Mouse (Mus musculus) spleen, adult 2 months (tissue): ENCODE results near the gene Gm36864. TPM values are rescaled to one million over a fixed set of nuclear protein-coding genes. Genes with fewer than 3 reads are reported as not detected.
A peak's percentile ranks its signal among the peaks of the same experiment; 100 is the strongest.

Experiments used
- DNase-seq, 2 experiments: peaks; one replicate each; pipeline versions ENCODE4 v3.0.0 to v3.0.0-alpha.2; 2012 to 2021; ENCODE audit warnings: low spot score in 2 of 2, low read depth in 1 of 2
- H3K27ac ChIP-seq: fragments of 200-500 bp; 2 replicates; pipeline ENCODE4 v1.5.1; 2012; ENCODE audit warnings: low read length, inconsistent platforms; ENCODE audit not compliant: insufficient read depth
- H3K27me3 ChIP-seq: fragments of 200-500 bp; 2 replicates; pipeline ENCODE4 v1.6.1; 2012; ENCODE audit warnings: mild to moderate bottlenecking, moderate library complexity, low read length, inconsistent platforms; ENCODE audit not compliant: control insufficient read depth, insufficient read depth
- H3K36me3 ChIP-seq: fragments of 200-500 bp; 2 replicates; pipeline ENCODE4 v1.6.1; 2012; ENCODE audit warnings: mild to moderate bottlenecking, low read length, inconsistent platforms; ENCODE audit not compliant: control insufficient read depth, insufficient read depth
- H3K4me1 ChIP-seq: fragments of 200-500 bp; 2 replicates; pipeline ENCODE4 v1.6.1; 2011; ENCODE audit warnings: inconsistent platforms; ENCODE audit not compliant: control insufficient read depth, insufficient read depth, insufficient read length
- H3K4me3 ChIP-seq: fragments of 200-500 bp; 2 replicates; pipeline ENCODE4 v1.5.1; 2011; ENCODE audit warnings: mild to moderate bottlenecking, inconsistent platforms; ENCODE audit not compliant: insufficient read depth, insufficient read length; ENCODE audit errors: extremely low read depth
- CTCF ChIP-seq: fragments of 200-500 bp; IDR thresholded peaks from 2 replicates; pipeline ENCODE4 v1.5.1; 2011; ENCODE audit warnings: mild to moderate bottlenecking, inconsistent platforms; ENCODE audit not compliant: insufficient read depth, insufficient read length, insufficient replicate concordance; ENCODE audit errors: extremely low read depth
- POLR2A ChIP-seq: fragments of 200-500 bp; IDR thresholded peaks from 2 replicates; pipeline ENCODE4 v1.6.1; 2011; ENCODE audit warnings: low read depth, low read length, inconsistent platforms
- WGBS: fragments of 180-500 bp; shearing (Covaris S2); methylation state at CpG from one replicate; pipeline ENCODE4 v1.1.7; 2018; 5-methylcytosine and 5-hydroxymethylcytosine counted together
- polyA plus RNA-seq: library from polyadenylated mRNA; depleted of rRNA; stranded (reverse); fragments of >200 nt; gene quantifications from 2 replicates; pipeline ENCODE4 v1.2.3, GENCODE M21; 2012

Gm36864 gene
- polyA plus RNA-seq, 1 experiment = not detected

DNA sequence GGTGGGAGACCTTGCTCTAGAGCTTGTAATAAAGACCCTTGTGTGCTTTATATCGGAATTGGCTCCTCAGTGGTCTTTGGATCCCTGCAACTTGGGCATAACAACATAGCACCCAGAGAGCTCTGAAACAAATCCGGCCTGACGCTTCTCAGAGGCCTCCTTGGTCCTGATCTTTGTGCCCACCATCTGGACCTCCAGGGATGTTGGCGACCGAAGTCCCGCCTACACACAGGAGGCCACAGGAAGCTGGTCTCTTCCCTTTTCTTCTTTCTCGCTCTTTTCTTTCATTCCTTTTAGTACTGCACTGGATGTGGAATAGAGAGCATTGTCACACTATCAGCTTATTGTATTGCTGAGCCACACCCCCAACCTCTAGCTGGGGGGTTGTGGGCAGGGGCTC lies 37.5 kb downstream of the Gm36864 start:
- H3K27ac ChIP-seq = no peak overlapping the region
- DNase-seq = no peak
- no peaks in the 10 kb centered on the region for H3K27me3 ChIP-seq
- whole genome bisulfite sequencing = 72% methylated on average over 7 of the region's 7 CpGs
- TF ChIP-seq CTCF (no peak), POLR2A (no peak)
- H3K36me3 ChIP-seq = no peaks in the 10 kb centered on the region
- H3K4me3 ChIP-seq = no peak overlapping the region
- no peaks in the 10 kb centered on the region for H3K4me1 ChIP-seq

DNA sequence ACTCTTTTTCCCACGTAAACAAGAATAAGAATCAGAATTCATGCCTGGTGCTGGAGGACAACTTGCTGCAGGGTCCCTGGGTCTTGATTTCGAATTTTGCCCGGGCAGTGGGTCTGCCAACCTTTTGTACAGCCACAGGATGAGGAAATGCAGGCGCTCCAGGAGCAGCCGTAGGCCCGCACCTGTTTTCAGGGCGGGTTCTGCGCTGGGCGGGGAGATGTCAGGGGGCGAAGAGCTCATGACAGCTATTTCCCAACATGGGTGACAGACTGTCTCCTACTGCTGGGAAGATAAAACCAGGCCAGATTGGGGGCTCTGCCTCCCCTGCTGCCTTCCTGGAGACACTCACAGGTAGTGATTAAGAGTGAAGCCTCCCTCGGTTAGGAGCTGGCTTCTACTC lies 38.1 kb downstream of the Gm36864 start:
- WGBS = 74% methylated on average over 11 of the region's 11 CpGs
- Histone ChIP-seq H3K4me3 (no peak overlapping the region), H3K4me1 (no peaks in the 10 kb centered on the region), H3K27me3 (no peaks in the 10 kb centered on the region), H3K36me3 (no peaks in the 10 kb centered on the region), H3K27ac (no peak overlapping the region)
- no peak for DNase-seq
- TF ChIP-seq POLR2A = no peak
- no peak for TF ChIP-seq CTCF

DNA sequence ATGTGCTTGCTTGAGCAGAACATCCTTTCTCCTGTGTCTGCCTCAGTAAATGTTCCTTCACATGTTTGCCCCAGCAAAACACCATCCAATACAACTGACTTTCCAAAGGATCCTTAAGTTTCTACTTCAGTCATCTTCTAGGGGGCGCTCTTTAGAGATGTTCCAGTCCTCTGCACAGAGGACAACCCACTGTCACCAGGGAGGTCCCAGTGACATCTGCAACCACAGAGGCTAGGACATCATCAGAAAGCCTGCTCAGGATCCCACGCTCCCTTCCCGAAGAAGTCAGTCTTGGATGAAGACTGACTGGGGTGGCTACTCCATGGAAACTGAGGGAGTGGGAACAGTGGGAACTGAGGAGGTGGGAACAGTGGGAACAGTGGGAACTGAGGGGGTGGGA lies 39.6 kb downstream of the Gm36864 start:
- Histone ChIP-seq H3K4me1 (no peaks in the 10 kb centered on the region), H3K27me3 (no peaks in the 10 kb centered on the region), H3K36me3 (no peaks in the 10 kb centered on the region), H3K27ac (no peak overlapping the region), H3K4me3 (no peak overlapping the region)
- DNase-seq = no peak
- TF ChIP-seq CTCF (no peak), POLR2A (no peak)
- whole genome bisulfite sequencing = 80% methylated on average over 3 of the region's 3 CpGs

DNA sequence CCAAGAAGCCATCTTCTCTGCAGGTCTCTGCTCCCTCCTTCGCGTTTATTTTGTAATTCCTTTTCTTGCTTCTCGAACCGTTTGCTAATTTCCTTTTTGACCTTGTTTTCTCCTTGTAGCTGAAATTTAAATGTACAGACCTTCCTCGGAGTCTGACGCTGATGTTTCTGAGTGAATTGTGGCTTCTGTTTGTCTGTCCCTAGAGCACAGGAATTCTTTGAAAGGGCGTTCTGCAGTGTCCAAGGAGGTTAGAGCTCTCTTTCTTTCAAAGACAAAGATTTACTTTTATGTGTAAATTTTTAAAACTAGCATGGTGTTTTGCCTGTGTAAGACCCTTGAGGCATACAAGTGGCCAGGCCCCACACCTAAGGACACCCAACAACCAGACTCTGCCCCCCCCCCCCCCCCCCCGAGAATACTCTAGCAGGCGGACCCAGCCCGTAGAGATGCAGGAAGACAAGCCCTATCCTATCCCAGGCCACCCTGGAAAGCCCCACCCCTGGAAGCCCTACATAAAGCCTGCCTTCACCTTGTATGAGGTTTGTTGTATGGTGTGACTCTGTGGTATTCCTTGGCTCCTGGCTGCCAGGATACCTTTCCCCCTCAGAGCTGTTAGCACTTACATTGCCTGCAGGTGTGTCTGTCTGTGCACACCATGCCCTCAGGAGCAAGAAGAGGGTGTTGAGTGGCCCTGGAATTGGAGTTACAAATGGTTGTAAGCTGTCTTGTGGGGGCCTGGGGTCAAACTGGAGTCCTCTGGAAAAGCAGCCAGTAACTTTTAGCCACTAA lies 40.7 kb downstream of the Gm36864 start:
- H3K27me3 ChIP-seq = no peaks in the 10 kb centered on the region
- no peak overlapping the region for H3K4me3 ChIP-seq
- H3K27ac ChIP-seq = no peak overlapping the region
- H3K4me1 ChIP-seq = no peaks in the 10 kb centered on the region
- 73% methylated on average over 9 of the region's 10 CpGs for WGBS
- no peak for TF ChIP-seq CTCF
- TF ChIP-seq POLR2A = no peak
- no peaks in the 10 kb centered on the region for H3K36me3 ChIP-seq
- DNase-seq = no peak

DNA sequence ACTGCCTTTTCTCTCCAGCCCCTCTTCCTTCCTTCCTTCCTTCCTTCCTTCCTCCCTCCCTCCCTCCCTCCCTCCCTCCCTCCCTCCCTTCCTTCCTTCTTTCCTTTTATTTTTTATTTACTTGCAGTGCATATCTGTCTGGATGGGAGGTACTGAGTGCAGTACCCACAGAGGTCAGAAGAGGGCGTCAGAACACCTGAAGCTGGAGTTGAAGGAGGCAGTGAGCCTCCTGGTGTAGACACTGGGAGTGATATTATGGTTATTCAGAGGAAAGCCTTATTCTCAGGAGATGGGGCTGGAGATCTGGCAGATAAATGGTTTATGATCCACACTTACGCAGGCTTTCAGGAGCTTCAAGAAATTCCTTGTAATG lies 41.3 kb downstream of the Gm36864 start:
- Histone ChIP-seq H3K27me3 (no peaks in the 10 kb centered on the region), H3K4me1 (no peaks in the 10 kb centered on the region)
- 49% methylated on average over 2 of the region's 2 CpGs for WGBS

DNA sequence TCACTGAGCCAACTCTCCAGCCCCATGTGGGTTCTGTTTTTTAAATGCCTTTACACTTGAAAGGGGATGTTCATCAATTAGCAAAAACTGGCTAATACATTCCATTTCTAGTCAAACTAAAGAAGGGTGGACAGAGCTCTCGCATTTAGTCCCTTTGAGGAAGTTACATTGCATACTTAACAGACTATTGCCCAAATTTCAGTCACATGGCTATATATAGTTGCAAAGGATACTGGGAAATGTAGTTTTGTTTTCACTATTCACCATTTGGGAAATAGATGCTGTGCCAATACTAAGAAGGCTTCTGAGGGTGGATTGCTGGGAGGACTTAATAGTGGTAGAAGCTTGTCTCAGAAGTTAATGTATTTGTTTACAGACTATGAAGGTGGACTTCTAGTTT lies 45.0 kb downstream of the Gm36864 start:
- Histone ChIP-seq H3K4me1 (no peaks in the 10 kb centered on the region), H3K27me3 (no peaks in the 10 kb centered on the region), H3K4me3 (no peak overlapping the region), H3K27ac (no peak overlapping the region), H3K36me3 (no peaks in the 10 kb centered on the region)
- no peak for DNase-seq
- TF ChIP-seq CTCF (no peak), POLR2A (no peak)
- 8% methylated on average over 1 of the region's 1 CpGs for WGBS

More for the DNA sequence above, 41.3 kb downstream of the Gm36864 start:
- TF ChIP-seq POLR2A (no peak), CTCF (peak; percentile 36; the same call in 1 of the 2 replicates)
- no peaks in the 10 kb centered on the region for H3K36me3 ChIP-seq
- DNase-seq = peak; percentile 22 to 53
- no peak overlapping the region for H3K27ac ChIP-seq
- no peak overlapping the region for H3K4me3 ChIP-seq

DNA sequence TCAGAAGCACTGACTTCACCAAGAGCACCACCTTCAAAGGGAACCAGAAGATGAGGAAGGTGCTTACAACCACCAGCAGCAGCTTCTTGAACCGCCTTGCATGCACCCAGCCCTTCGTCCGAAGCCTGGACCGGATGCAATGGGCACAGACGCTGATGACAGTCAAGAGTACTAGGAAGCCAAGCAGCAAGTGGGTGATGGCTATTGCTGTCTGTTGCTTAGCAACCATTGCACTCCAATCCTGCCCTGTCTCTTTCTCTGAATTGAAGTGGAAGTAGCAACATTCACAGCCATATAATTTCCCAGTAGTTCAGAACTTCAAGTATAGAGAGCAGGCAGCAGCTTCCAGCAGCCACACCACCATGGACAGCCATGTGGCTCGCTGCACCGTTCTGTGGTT lies 45.6 kb downstream of the Gm36864 start:
- no peaks in the 10 kb centered on the region for H3K4me1 ChIP-seq
- H3K4me3 ChIP-seq = no peak overlapping the region
- no peaks in the 10 kb centered on the region for H3K27me3 ChIP-seq
- no peak for TF ChIP-seq POLR2A
- no peak for TF ChIP-seq CTCF
- WGBS = 86% methylated on average over 7 of the region's 7 CpGs
- no peak for DNase-seq
- H3K27ac ChIP-seq = no peak overlapping the region
- H3K36me3 ChIP-seq = no peaks in the 10 kb centered on the region
